Comparison of ENCODE assay signal across 25 mouse cellular contexts in genomic region chr5:138083936-138084335, GRCm38 (mm10). TPM values are rescaled to one million over a fixed set of nuclear protein-coding genes. Genes with fewer than 3 reads are reported as not detected.
"Had no signal": no experiment of that assay in that cellular context is flagged by ENCODE, and none has a peak within 500 bp of the region (broad histone marks: within the 10 kb centered on the region; RNA-seq: fewer than 3 reads in every experiment).

No protein-coding gene starts in this region.

- ATAC-seq: intestine, embryonic 15.5 days had no signal

- H3K27ac ChIP-seq: intestine, embryonic 15.5 days; kidney, embryonic 15.5 days; limb, embryonic 12.5 days; limb, embryonic 15.5 days; lung, embryonic 15.5 days; midbrain, embryonic 12.5 days; midbrain, embryonic 15.5 days; neural tube, embryonic 13.5 days; stomach, embryonic 15.5 days had no signal

- H3K9me3 ChIP-seq: intestine, embryonic 15.5 days; kidney, embryonic 15.5 days; limb, embryonic 12.5 days; limb, embryonic 15.5 days; lung, embryonic 15.5 days; midbrain, embryonic 12.5 days; midbrain, embryonic 15.5 days; neural tube, embryonic 13.5 days; stomach, embryonic 15.5 days had no signal

- DNase-seq: kidney, postnatal 10 days; kidney, postnatal 4 days; left cerebral cortex, postnatal 4 days; lung, postnatal 10 days; retina, postnatal 1 day; right cerebral cortex, postnatal 25 days; thymus, postnatal 25 days had no signal

- H3K9ac ChIP-seq: intestine, embryonic 15.5 days; kidney, embryonic 15.5 days; limb, embryonic 12.5 days; limb, embryonic 15.5 days; lung, embryonic 15.5 days; midbrain, embryonic 12.5 days; stomach, embryonic 15.5 days had no signal

- H3K4me1 ChIP-seq: intestine, embryonic 15.5 days; limb, embryonic 15.5 days; stomach, embryonic 15.5 days had no signal

- H3K27me3 ChIP-seq: intestine, embryonic 15.5 days; kidney, embryonic 15.5 days; limb, embryonic 12.5 days; limb, embryonic 15.5 days; lung, embryonic 15.5 days; megakaryocyte, embryonic 14.5 days; midbrain, embryonic 12.5 days; midbrain, embryonic 15.5 days; neural tube, embryonic 13.5 days; stomach, embryonic 15.5 days had no signal

- H3K36me3 ChIP-seq: intestine, embryonic 15.5 days; stomach, embryonic 15.5 days had no signal

RNA-seq across cellular contexts. Expression of gene Smok3c, which starts 30.9 kb away (rescaled TPM):
- total RNA-seq: layer of hippocampus, adult 18-20 months; layer of hippocampus, postnatal 14 days; left cerebral cortex, adult 8-10 months; left cerebral cortex, postnatal 14 days; left cerebral cortex, postnatal 4 days; monocyte, adult 5-6 weeks had no signal
- polyA plus RNA-seq: intestine, embryonic 15.5 days; kidney, embryonic 15.5 days; limb, embryonic 12.5 days; limb, embryonic 15.5 days; lung, embryonic 15.5 days; midbrain, embryonic 12.5 days; midbrain, embryonic 15.5 days; myocyte; neural tube, embryonic 13.5 days; stomach, embryonic 15.5 days; thymus, postnatal 0 days; urinary bladder, adult 2 months had no signal
